Mouse (Mus musculus) splenic B cell, adult 2 months (primary cell): ENCODE data around the gene BC025446.
"Not testable (repeated sequence)": the region's sequence is repeated elsewhere in the genome, so short reads cannot be mapped to it uniquely, and the experiment has no call there.

Experiments
- DNase-seq: peaks from one replicate; pipeline ENCODE4 v3.0.0-alpha.2; 2011; ENCODE audit warnings: low read depth, low spot score
- H3K27me3 ChIP-seq: 2 replicates; pipeline ENCODE4 v1.6.1; 2012; ENCODE audit warnings: mild to moderate bottlenecking, low read length, moderate library complexity, mixed read lengths; ENCODE audit not compliant: control insufficient read depth, poor library complexity, insufficient read depth, severe bottlenecking
- H3K36me3 ChIP-seq: 2 replicates; pipeline ENCODE4 v1.6.1; 2012; ENCODE audit warnings: mild to moderate bottlenecking, low read length, moderate library complexity, mixed read lengths; ENCODE audit not compliant: control insufficient read depth, poor library complexity, insufficient read depth, severe bottlenecking

The BC025446 gene

DNA sequence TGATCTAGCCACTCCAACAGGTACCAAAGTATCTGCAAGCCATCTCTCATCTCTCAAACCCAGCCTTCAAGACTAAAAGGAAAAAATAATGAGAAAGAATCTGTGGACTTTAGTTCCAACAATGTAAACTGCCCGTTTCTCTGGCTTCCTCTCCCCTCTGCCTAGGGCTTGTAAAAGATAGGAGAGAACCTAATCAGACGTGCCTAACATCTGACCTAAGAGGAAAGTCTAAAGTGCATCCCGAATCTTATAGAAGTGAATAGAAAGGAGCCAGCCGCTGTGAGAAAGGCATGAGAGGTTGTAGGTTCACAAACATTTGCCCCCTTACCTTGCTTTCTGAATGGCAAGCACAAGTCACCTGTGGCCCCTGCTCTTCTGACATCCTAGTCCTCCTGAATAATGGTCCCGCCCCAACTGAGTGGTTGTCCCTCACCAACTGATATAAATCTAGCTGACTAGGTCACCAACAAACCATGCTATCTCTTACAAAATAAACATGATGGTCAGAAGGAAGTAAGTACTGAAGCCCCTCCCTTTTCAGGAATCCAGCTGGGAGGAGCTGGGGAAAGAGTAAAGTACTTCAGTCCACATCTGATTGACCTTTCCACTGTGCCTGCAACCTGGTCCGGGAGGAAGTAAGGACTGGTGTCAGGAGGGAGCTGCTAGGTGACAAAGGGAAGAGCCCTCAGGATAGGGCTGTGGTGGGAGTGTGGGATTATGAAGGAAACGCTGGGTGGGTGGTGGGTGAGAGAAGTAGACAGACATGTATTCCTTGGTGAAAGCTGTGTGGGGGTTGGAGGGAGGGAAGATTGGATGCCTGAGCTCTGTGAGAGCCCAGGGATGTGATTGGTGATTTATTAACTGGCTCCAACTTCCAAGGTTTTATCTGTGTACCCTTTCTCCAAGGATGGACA is at the start of gene BC025446:
Gene BC025446 (plus strand): TSS at position 599 of the 914 bp plus-strand sequence.
- Histone ChIP-seq H3K27me3 (no peaks in the 10 kb centered on the region), H3K36me3 (no peaks in the 10 kb centered on the region)
- no peak for DNase-seq

DNA sequence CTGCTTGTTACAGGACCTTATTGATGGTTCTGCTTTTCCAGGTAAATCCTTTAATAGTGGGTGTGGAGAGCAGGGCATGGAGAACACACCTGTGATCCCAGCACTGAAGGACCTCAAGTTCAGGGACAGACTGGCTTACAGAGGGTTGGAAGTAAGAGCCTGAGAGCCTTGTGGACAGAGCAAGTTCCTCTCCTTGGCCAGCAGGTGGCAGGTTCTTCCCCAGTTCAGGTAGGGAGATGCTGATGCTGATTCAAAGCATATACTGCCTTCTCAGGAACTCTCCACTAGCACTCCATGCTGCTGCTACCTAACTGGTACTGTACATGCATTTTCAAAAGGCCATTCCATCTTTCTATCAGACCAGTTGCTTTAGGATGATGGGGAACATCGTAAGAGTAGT is 40.7 kb upstream of the BC025446 start:
- Histone ChIP-seq H3K36me3 (no peaks in the 10 kb centered on the region), H3K27me3 (no peaks in the 10 kb centered on the region)
- DNase-seq: peak; percentile 77

DNA sequence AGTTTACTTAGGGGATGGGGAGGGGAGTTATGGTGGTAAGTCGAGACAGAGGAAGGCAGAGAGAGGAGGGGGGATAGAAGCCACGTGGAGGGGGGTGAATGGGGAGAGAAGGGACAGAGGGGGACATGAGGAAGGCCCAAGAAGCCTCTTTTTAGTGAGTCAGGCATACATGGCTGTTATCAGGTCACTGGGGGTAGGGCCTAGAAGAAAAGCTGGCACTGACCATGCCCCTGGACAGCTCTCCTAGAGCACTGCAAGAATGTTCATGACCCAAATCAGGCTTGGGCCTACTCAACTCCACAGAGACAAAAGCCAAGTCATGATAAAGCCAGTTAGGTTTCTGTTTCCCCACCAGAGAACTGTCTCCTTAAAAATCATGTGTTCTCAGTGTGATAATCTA is 29.9 kb upstream of the BC025446 start:
- Histone ChIP-seq H3K27me3 (no peaks in the 10 kb centered on the region), H3K36me3 (no peaks in the 10 kb centered on the region)
- DNase-seq: no peak

DNA sequence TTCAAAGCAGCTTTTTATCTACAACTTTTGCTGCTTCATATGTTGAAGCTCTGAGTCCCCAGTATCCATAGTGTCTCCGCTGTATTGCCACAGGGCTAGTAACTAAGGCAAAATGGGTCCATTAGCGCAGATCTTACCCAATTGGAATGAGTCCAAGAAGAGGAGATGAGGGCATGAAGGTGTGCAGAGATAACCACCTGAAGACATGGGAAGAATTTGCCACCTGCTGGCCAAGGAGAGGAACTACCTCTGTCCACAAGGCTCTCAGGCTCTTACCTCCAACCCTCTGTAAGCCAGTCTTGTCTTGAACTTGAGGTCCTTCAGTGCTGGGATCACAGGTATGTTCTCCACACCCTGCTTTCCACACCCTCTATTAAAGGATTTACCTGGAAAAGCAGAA is 27.1 kb upstream of the BC025446 start:
- peak; percentile 75 for DNase-seq
- Histone ChIP-seq H3K27me3 (no peaks in the 10 kb centered on the region), H3K36me3 (no peaks in the 10 kb centered on the region)

DNA sequence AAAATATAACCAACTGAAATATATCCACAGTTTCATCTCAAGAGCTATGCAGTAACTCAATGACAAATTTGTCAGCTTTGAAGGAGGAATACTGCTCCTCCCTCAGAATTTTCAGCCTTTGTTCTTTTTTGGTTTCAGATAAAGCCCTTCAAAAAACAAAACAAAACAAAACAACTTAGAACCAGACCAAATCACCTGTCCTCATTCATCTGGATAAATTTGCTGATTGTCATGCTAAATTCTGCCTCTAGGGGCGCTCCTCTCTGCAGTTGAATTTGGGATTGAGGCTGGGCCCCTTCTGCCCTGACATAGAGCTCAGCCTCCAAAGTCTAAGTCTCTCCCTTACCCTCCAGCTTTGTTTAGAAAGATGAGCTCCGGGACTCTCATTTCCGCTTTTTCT is 25.6 kb upstream of the BC025446 start:
- peak; percentile 13 for DNase-seq
- not testable (repeated sequence) for H3K36me3 ChIP-seq, H3K27me3 ChIP-seq

DNA sequence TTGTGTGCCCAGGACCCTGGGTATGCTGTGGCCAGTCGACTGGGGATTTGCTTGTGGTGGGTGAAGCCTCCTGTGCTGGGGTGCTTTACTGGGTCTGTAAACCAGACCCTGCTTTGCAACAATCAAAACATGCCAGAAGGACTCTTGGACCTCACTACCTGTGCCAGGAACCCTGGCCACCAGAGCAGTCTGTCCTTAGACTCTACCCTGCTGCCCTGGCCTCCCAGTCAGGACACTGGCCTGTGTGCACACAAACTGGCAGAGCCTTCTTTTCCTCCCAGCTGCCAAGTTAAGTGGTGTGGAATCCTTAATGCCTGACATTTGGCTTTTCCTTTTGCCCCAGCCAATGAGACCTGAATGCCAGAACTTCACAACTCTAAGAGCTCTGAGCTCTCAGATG is 655 bp downstream of the BC025446 start:
- no peaks in the 10 kb centered on the region for H3K36me3 ChIP-seq
- no peak for DNase-seq
- no peaks in the 10 kb centered on the region for H3K27me3 ChIP-seq

DNA sequence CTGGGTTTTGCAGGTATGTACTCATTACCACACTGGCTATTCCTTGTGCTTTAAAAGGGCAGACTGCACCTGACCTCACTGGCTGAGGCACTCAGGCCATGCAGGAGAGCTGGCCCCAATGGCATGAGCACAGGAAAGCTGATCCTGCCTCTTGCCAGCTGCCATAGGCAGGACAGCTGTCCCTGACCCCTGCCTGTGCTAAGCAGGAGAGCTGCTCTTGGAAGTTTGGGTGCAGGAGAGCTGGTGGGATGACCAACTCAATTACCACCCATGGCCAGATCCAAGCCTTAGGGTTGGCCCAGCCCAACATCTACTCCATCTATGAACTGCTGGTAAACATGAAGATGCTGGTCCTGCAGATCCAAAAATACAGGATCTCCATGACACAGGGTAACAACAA is 5.8 kb downstream of the BC025446 start:
- H3K36me3 ChIP-seq: no peaks in the 10 kb centered on the region
- DNase-seq: no peak
- H3K27me3 ChIP-seq: no peaks in the 10 kb centered on the region

DNA sequence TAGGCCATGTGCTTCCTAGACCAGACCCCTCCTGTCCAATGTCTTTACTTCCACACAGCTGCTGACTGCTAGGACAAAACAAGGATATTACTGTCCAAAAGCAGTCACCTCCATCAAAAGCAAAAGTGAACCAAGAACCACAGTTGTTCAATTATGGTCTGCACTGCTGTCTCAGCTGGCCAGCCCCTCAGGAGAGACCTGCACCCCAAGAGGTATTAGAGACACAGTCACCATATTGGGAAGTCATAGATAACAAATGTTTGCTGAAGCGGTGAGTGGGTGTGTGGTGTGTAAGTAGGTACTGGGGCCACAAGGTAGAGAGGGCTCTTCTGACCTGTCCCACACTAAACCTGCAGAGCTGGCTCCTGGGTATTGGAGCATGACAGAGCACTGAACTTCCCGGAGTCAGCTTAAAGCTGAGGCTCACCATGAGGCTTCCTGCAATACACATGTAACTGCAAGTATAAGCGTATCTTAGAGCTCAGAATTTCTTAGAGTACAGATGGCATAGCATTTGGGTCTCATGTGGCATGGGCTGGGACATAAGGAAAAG is 21.6 kb downstream of the BC025446 start:
- Histone ChIP-seq H3K27me3 (no peaks in the 10 kb centered on the region), H3K36me3 (no peaks in the 10 kb centered on the region)
- no peak for DNase-seq

DNA sequence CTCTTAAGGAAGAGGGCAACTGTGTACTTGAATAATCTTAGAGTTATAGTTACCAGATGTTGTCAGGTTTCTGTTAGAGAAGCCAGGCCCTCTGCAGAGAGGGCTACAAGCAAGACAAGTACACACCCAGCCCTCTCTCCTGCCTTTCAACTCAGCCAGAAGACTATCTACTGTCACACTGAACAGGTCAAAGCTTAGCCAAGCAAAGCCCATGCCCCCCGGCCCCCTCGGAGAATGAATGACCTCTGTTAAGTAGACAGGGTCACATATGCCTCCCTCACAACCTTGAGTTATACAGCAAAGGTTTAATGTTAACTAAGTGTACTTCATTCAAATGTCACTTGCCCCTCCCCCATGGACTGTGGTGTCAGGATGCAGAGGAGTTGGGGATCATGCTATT is 24.4 kb downstream of the BC025446 start:
- DNase-seq: no peak
- Histone ChIP-seq H3K36me3 (no peaks in the 10 kb centered on the region), H3K27me3 (no peaks in the 10 kb centered on the region)

DNA sequence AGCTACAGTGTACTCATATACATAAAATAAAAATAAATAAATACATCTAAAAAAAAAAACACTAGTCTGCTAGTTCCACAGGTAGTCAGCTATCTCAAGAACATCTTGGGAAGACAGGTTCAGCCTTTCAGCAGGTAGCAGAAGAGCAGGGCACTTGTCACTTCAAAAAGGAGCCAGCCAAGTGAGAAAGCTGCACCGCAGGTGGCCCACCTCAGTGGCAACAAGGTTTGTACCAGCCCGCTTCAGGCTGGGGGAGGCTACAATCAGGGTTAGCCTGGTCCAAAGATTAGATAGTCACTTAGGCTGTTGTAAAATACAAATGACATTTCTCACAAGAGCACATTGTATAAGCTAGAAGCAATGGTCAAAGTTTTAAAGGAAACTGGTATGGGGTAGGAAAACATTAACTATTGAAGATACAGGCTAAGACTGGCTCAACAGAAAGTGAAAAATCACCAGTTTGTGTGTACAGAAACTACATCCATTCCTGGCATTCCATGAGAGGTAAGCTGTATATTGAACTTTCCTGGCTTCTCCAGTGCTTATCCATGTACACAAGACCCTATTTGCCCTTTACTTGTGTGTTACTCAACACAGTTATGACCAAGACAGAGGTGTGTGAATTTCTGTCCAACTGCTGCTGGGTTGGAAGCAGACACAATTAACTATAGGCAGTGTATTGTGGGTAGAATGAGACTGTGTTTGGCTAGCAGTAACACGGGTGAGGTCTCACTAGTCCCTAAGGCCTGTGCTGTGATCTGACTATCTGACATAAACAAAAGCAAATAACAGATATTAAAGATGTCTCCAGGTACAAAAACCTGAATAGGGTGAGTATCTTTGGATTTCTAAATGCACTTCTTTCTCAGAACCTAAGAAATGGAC is 26.8 kb downstream of the BC025446 start:
- DNase-seq: no peak
- H3K27me3 ChIP-seq: no peaks in the 10 kb centered on the region
- no peaks in the 10 kb centered on the region for H3K36me3 ChIP-seq

DNA sequence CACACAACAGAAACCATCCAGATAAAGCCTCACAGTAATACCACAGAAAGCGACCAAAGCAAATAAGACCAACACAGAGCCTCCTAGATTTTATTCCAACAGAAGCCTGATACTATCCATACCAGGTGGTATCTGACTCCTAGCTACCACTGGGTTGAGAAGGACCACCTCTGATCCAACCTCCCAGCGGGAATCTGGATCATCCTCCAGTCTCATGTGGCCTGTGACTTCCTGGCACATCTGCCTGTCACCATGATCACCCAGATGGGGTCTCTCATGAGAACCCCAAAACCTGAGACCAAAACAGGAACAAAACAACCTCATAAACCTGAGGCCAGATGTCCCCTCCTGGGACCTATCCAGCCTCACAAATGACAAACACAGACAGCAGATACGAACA is 38.5 kb downstream of the BC025446 start:
- no peaks in the 10 kb centered on the region for H3K27me3 ChIP-seq
- H3K36me3 ChIP-seq: no peaks in the 10 kb centered on the region

DNA sequence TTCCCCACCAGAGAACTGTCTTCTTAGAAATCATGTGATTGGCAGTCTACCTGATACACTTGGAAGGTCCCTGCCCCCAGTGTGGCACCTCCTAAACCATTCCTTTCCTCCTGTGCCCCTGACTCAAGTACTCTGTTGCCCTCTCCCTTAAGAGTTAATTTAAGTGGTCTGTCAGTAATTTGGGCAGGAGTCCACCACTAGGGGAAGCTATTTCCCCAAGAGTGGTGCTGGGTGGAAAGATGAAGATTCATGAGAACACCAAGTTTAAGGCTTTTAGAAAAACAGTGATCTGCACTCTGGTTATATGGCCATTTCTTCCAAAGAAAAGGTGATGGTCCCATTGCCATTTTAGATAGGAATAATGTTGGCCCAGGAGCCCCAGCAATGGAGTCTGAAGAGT is 49.7 kb downstream of the BC025446 start:
- Histone ChIP-seq H3K27me3 (no peaks in the 10 kb centered on the region), H3K36me3 (no peaks in the 10 kb centered on the region)
- DNase-seq: no peak

More for the DNA sequence above, 38.5 kb downstream of the BC025446 start:
- DNase-seq: no peak

DNA sequence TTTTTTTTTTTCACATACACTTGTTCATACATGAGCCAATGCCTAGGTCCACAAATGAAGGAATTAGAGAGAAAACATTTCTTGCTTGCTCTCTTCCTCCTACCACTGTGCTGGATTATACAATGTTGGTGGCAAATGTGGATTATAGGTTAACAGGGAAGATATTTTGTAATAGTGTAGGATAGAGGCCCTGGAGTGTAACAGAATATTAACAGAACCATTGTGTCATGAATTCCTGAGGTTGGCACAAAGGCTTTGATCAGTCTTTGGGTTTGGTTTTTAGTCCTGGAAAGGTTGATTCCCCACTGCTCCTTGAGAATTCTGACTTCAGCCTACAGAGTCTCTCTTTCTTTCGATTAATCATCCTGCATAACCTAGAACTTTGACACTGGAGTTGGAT is 50.5 kb downstream of the BC025446 start:
- no peaks in the 10 kb centered on the region for H3K36me3 ChIP-seq
- H3K27me3 ChIP-seq: no peaks in the 10 kb centered on the region
- no peak for DNase-seq

DNA sequence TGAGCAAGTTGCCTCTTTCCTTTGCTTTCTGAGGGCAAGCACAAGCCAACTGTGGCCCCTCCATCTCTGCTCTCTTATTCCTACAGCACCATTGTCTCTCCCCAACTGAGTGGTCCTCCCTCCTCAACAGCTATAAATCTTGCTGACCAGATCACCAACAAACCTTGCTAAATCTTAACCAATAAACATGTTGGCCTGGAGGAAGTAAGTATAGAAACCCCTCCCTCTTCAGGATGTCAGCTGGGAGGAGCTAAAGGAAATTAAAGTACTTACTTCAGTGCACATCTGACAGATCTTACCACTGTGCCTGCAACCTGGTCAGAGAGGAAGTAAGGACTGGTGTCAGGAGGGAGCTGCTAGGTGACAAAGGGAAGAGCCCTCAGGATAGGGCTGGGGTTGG is 51.9 kb downstream of the BC025446 start, which contains the start of gene Ly6f:
Gene Ly6f (plus strand): TSS at position 301 of the 400 bp plus-strand sequence.
- Histone ChIP-seq H3K27me3 (no peaks in the 10 kb centered on the region), H3K36me3 (no peaks in the 10 kb centered on the region)
- no peak for DNase-seq
